Mouse (Mus musculus) embryonic facial prominence, embryonic 15.5 days (tissue): Measurements from ENCODE around the gene Zfp120. TPM values are rescaled to one million over a fixed set of nuclear protein-coding genes. Genes with fewer than 3 reads are reported as not detected.

Source experiments
- polyA plus RNA-seq: library from polyadenylated mRNA; unstranded; fragments of >200 nt; fragmentation: Nextera tagmentation; extraction: Ambion mirVana; gene quantifications from 2 replicates; pipeline ENCODE4 v1.2.1, GENCODE M21; 2015

Zfp120 gene
- polyA plus RNA-seq, 1 experiment from 2014 or later = 8.3 TPM

Other genes with a start within 250 kb of the Zfp120 start
- not detected in 2 replicates for gene Gm10770, start 43.0 kb upstream of the Zfp120 start, polyA plus RNA-seq
- not detected in 2 replicates for gene Gm14139, start 45.0 kb upstream of the Zfp120 start, polyA plus RNA-seq
- 7.8 and 8.1 TPM in 2 replicates for gene Zfp937, start 81.4 kb upstream of the Zfp120 start, polyA plus RNA-seq
- 4.8 and 6.1 TPM in 2 replicates for gene Gm21994, start 118.9 kb upstream of the Zfp120 start, polyA plus RNA-seq
- not detected in 2 replicates for gene Gm14124, start 120.8 kb upstream of the Zfp120 start, polyA plus RNA-seq
- 2.2 and 2.9 TPM in 2 replicates for gene Gm10130, start 187.0 kb upstream of the Zfp120 start, polyA plus RNA-seq
- 7.0 and 7.3 TPM in 2 replicates for gene 3300002I08Rik, start 226.1 kb upstream of the Zfp120 start, polyA plus RNA-seq